Mouse (Mus musculus) erythroid progenitor cell, adult 5-6 weeks (primary cell): ENCODE data around the gene Cplx3. TPM values are rescaled to one million over a fixed set of nuclear protein-coding genes. Genes with fewer than 3 reads are reported as not detected.
A peak's percentile ranks its signal among the peaks of the same experiment; 100 is the strongest.

Experiments used
- ATAC-seq: replicated peaks from 2 replicates; pipeline ENCODE4 v1.8.0; 2016; ENCODE audit warnings: moderate number of reproducible peaks, mild to moderate bottlenecking, moderate TSS enrichment, inconsistent platforms; ENCODE audit not compliant: poor library complexity, low FRiP score, severe bottlenecking
- total RNA-seq, 2 experiments: library from RNA; stranded (forward) in 1 of 2; stranded (reverse) in 1 of 2; fragments of 150-400 nt in 1 of 2; fragments of 186-747, 209-891 nt in 1 of 2; gene quantifications; 2 replicates each; pipeline versions ENCODE4 v1.2.3 to v1.2.4; 2015 to 2017; ENCODE audit warnings: low replicate concordance in 2 of 2

The Cplx3 gene
- total RNA-seq, 2 experiments from 2014 or later = not detected

DNA sequence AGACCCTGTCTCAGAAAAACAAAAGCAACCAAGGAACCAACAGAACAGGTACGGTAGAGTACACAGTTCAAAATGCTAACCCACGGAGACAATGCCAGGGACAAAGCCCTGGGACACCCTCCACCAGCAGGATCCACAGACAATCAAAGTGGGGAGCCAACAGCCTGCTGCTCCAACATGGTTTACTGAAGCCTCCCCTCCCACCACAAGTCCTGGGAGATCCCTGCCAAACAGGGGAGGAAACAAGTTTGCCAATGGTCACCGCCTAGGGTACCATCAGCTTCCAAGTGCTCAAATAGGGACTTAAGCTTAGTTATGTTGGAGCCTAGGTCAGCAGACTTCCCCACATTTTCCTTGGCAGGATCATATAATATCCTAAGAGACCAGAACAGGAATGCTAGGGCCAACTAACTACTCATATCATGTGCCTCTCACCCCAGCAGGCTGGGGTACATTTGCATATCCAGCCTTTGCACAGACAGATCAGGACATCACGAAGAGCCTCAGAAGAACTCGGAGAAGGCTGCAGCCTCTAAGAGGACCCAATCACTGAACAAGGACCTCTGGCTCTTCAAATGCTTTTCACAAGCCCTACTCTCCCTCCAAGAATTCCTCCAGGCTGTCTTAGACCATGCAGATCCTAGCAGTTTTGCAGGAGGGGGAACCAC is 33.7 kb upstream of the Cplx3 start:
- no peak for ATAC-seq

- peak; percentile 81 for ATAC-seq
Observed at GRCm38 (mm10) chr9:57638651-57639459, 32.8 kb upstream of the Cplx3 start.

DNA sequence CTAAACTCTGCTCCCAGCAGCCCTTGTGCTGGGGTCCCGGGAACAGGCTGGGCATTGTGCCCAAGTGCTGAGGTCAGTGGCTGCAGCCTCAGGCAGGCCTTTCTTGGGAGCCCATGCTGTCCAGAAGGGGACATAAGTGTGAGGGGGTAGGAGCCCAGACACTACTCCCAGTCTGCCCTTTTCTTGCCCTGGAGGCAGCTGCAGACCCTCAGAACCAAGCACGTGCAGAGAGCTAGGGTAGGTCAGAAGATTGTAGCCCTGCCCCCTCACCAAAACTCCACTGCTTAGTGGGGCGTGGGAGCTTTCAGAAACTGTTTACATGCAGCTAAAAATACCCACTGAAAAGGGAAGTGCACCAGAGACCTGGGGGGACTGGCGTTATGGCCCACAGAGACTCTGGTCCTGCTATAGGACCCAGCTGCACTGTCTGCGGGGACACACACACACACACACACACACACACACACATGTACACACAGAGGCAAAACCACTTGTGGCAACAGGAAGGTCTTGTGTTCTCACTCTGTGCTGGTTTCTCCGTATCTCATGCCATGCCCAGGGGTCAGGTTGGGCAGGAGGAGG is 31.8 kb upstream of the Cplx3 start:
- no peak for ATAC-seq

DNA sequence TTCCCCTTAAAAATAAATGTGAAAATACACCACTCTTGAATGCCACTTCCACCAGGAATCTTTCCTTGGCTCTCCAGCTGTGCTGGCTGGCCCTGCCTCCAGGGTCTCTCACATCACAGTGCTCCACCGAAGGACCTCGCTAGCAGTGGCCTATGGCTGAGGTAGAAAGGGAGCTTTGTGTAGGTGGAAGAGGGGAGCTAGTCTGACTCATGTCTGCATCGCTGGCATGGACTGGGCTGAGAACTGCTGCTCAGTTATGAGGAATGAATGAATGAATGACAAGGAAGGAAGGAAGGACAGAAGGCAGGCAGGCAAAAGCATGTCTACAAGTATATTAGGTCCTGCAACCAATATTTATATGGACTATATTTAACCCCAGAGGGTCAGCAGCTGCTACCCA is 31.2 kb upstream of the Cplx3 start:
- no peak for ATAC-seq

GRCm38 (mm10) chr9:57633481-57634024 is 27.5 kb upstream of the Cplx3 start:
- peak; percentile 65 for ATAC-seq

GRCm38 (mm10) chr9:57629118-57629874 is 23.2 kb upstream of the Cplx3 start:
- peak; percentile 62 for ATAC-seq

DNA sequence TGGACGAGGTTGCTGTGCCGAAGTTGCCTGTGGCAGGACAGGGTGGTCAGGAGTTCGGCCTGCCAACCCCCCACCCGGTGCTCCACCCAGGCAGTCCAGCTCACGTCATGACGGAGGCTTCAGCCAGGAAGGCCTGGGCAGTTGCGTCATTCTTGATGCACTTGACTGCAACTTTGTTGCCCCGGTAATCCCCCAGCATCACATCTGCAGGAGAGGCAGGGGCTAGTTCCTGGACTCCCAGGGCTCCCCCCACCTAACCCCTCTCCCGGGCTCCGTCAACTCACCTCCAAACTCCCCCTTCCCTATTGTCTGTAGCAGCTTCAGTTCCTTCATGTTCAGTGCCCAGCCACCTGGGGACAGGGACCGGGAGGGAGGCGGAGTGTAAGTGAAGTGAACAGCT is 22.6 kb upstream of the Cplx3 start:
- no peak for ATAC-seq

DNA sequence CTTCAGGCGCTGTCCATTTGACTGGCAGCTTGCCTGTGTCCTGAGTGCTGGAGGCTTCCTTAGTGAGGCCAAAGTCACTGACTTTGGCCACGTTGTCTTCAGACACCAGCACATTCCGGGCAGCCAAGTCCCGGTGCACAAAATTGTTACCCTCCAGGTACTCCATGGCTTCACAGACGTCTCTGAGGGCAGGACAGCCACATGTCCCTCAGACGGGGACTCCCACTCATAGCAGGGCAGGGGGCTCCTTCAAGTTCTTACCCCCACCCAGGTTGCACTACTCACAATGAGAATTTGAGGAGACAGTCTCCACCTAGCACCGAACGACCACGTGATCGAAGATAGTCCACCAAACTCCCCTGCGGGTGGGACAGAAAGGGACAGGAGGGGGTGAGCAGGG is 21.8 kb upstream of the Cplx3 start:
- ATAC-seq = no peak

DNA sequence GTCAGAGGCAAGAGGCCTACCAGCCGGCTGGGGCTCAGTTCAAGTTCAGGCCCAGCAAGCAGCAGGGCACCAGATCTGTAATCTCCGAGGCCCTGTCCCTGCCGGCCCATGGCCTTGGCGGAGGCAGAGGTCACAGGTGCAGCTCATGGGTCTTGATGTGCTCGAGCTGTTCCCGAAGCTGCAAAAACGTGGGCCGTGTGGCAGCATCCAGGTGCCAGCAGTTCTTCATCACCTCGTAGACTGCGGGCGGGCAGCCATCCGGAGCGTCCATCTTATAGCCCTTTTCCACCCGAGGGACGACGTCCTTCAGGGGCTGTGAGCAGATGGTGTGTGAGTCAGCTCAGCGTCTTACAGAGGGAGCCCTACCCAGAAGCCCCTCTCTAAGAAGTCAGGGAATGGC is 21.1 kb upstream of the Cplx3 start:
- no peak for ATAC-seq

- no peak for ATAC-seq
Observed at GRCm38 (mm10) chr9:57625674-57626500, 19.8 kb upstream of the Cplx3 start.

DNA sequence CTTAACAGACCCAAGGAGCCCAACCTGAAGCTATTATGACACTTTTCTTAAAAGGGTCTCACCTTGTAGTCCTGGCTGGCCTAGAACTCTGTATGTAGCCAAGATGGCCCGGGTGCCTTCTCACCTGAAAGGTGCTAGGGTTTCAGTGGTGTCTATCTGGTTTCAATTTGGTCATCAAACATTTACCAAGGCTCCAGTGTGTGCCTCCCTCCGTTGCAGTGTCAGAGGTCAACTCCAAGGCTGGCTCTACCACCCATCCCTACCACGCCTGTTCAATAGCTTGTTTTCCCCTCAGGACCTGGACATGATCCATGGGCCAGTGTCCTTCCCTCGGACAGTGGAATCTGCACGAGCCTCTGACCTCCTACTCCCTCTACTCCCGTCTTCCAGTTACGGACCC is 18.2 kb upstream of the Cplx3 start:
- ATAC-seq = no peak

DNA sequence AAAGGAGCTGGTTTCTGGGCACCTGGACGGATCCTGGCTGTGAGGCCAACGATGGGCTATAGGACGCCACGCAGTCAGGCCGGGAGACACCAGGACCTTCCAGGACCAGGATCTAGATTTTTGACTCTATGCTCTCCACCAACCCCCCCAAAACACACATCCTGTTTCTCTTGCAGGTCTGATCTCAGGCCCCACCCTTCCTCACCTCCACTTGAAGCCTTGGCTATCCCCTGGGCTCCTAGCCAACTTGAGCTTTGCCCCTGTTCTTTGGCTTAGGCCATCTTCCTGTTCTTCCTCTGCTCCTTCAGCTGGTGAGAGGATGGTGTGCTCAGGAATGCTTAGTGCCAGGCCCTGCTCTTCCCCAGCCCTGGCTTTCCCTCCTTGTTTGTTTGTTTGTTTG is 14.6 kb upstream of the Cplx3 start, which contains the start of gene Lman1l:
Gene Lman1l, minus strand, starts transcription at position 101 of the 400 bp plus-strand sequence.
- ATAC-seq = no peak

- no peak for ATAC-seq
Observed at GRCm38 (mm10) chr9:57618854-57619253, 12.8 kb upstream of the Cplx3 start.

- no peak for ATAC-seq
Observed at GRCm38 (mm10) chr9:57617556-57618169, 11.6 kb upstream of the Cplx3 start.

GRCm38 (mm10) chr9:57614786-57615185 is 8.7 kb upstream of the Cplx3 start:
- no peak for ATAC-seq

DNA sequence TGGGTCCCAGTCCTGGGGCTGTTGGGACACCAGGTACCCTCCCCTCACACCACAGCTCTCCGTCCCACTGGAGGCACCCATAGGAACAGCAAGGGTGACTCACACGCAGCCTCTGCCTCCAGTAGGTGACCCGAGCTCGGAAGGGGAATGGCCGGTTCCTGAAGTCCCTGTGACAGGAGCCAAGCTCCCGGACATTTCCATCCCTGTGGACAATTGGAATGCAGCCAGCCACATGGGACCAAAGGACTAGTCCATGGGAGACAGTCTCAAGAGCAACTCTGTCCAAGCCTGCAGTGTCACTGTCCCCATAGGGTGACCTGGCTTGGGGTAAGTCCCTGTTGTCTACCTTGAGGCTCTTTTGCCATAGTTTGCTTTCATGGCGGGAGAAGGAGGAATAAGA is 7.9 kb upstream of the Cplx3 start:
- ATAC-seq = no peak

- no peak for ATAC-seq
Observed at GRCm38 (mm10) chr9:57612587-57612986, 6.5 kb upstream of the Cplx3 start.

DNA sequence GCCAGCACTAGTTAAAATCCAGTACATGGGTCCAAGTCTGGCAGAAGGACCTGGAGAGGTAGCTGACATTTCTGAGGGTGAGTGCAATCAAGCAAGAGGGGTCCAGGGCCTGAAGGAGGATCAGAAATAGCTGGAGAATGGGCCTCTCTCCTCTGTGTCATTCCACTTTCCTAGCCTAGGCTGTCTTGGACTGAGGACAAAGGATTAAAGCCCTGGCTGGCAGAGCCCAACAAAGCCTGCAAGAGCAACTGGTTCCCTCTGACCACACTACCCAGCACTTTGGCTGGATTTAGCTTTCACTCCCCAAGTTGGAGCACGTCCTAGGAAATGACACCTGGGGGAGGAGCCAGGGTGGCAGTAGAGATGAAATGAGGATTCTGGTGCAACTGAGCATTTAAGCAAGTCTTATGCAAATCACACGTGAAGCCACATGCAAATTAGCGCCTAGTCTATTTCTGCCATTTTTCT is 4.3 kb upstream of the Cplx3 start:
- ATAC-seq = no peak

DNA sequence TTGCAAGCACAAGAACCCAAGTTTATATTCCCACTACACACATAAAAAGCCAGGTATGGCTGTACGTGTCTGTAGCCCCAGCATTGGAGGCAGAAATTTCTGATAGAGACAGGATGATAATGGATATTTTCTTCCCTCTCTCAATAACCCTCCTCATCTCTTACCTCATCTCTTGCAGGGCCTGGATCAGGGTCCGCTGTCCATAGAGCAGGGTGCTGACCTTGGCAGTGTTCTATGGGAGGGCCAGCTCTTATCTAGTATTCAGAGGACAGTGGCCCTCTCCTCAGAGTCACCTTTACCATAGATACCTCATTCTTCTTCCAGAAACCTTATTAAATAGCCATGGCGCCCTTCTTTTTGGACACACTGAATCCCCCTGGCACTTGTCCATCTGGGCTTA is 3.7 kb upstream of the Cplx3 start:
- no peak for ATAC-seq
